Mouse (Mus musculus) embryo, embryonic 11.5 days (tissue): ENCODE measurements around the gene Braf.

Experiments used
- DNase-seq: peaks from one replicate; pipeline ENCODE4 v3.0.0-alpha.2; 2012; ENCODE audit warnings: low read depth, low spot score

The Braf gene

GRCm38 (mm10) chr6:39607365-39607764 lies 117.9 kb downstream of the Braf start:
- no peak for DNase-seq

GRCm38 (mm10) chr6:39606862-39607261 lies 118.4 kb downstream of the Braf start:
- no peak for DNase-seq

GRCm38 (mm10) chr6:39606056-39606455 lies 119.2 kb downstream of the Braf start:
- no peak for DNase-seq

- DNase-seq, result no peak
Measured at GRCm38 (mm10) chr6:39604565-39604964, 120.7 kb downstream of the Braf start.

GRCm38 (mm10) chr6:39601828-39602227 lies 123.4 kb downstream of the Braf start:
- DNase-seq, result no peak

GRCm38 (mm10) chr6:39600851-39601250 lies 124.4 kb downstream of the Braf start:
- no peak for DNase-seq

- peak; percentile 92 for DNase-seq
Measured at GRCm38 (mm10) chr6:39592401-39593214, 132.7 kb downstream of the Braf start, which contains the start of gene Ndufb2. Gene Ndufb2, plus strand, starts transcription at chr6:39592574.

GRCm38 (mm10) chr6:39591481-39591880 lies 133.8 kb downstream of the Braf start:
- no peak for DNase-seq

- no peak for DNase-seq
Measured at GRCm38 (mm10) chr6:39585517-39585916, 139.7 kb downstream of the Braf start, which contains the start of gene Gm42420. Gene Gm42420, plus strand, starts transcription at chr6:39585753.

- DNase-seq, result no peak
Measured at GRCm38 (mm10) chr6:39581087-39581784, 144.0 kb downstream of the Braf start.

GRCm38 (mm10) chr6:39580558-39580957 lies 144.7 kb downstream of the Braf start:
- no peak for DNase-seq

GRCm38 (mm10) chr6:39579552-39579951 lies 145.7 kb downstream of the Braf start:
- DNase-seq, result no peak

GRCm38 (mm10) chr6:39574951-39575350 lies 150.3 kb downstream of the Braf start:
- DNase-seq, result no peak

- DNase-seq, result no peak
Measured at GRCm38 (mm10) chr6:39574555-39574869, 150.8 kb downstream of the Braf start.

GRCm38 (mm10) chr6:39573791-39574554 lies 151.3 kb downstream of the Braf start, which contains the start of gene Adck2:
Gene Adck2, plus strand, starts transcription at chr6:39573873.
- DNase-seq, result peak; percentile 75

GRCm38 (mm10) chr6:39570426-39570825 lies 154.8 kb downstream of the Braf start:
- DNase-seq, result no peak

- peak; percentile 50 for DNase-seq
Measured at GRCm38 (mm10) chr6:39567528-39567927, 157.7 kb downstream of the Braf start.

- peak; percentile 82 for DNase-seq
Measured at GRCm38 (mm10) chr6:39562166-39563015, 162.9 kb downstream of the Braf start.

- DNase-seq, result no peak
Measured at GRCm38 (mm10) chr6:39559276-39559939, 165.9 kb downstream of the Braf start.

GRCm38 (mm10) chr6:39557723-39558261 lies 167.5 kb downstream of the Braf start, which contains the start of gene Dennd2a:
Gene Dennd2a, minus strand, starts transcription at chr6:39557867.
- peak; percentile 86 for DNase-seq
